Mouse (Mus musculus) midbrain, postnatal 0 days (tissue): ENCODE measurements around the gene Cfap97d2. TPM values are rescaled to one million over a fixed set of nuclear protein-coding genes. Genes with fewer than 3 reads are reported as not detected.

Experiments
- ATAC-seq: fragments of 200-750 bp; cut with Nextera tagmentation; 2 replicates; pipeline ENCODE4 v1.8.0; 2017; ENCODE audit warnings: moderate number of reproducible peaks, mild to moderate bottlenecking, moderate TSS enrichment, moderate library complexity; ENCODE audit not compliant: low FRiP score
- DNase-seq: peaks from one replicate; pipeline ENCODE4 v3.0.0-alpha.2; 2015; ENCODE audit warnings: low spot score
- H3K27ac ChIP-seq: fragments of 300-500 bp; sonication (generic); 2 replicates; pipeline ENCODE4 v1.5.1; 2014; ENCODE audit warnings: low read depth, mild to moderate bottlenecking, low read length, mixed read lengths
- H3K27me3 ChIP-seq: fragments of 300-500 bp; sonication (generic); 2 replicates; pipeline ENCODE4 v1.6.1; 2014; ENCODE audit warnings: low read length, control low read depth, mixed read lengths; ENCODE audit not compliant: insufficient read depth
- H3K36me3 ChIP-seq: fragments of 300-500 bp; sonication (generic); 2 replicates; pipeline ENCODE4 v1.6.1; 2014; ENCODE audit warnings: low read length, control low read depth, mixed read lengths; ENCODE audit not compliant: insufficient read depth
- H3K4me1 ChIP-seq: fragments of 300-500 bp; sonication (generic); 2 replicates; pipeline ENCODE4 v1.6.1; 2014; ENCODE audit warnings: mild to moderate bottlenecking, control low read depth, antibody characterized with exemption, low read length, mixed read lengths; ENCODE audit not compliant: insufficient read depth
- H3K4me2 ChIP-seq: fragments of 300-500 bp; sonication (generic); 2 replicates; pipeline ENCODE4 v1.6.1; 2014; ENCODE audit warnings: low read depth, mild to moderate bottlenecking, low read length, mixed read lengths; ENCODE audit not compliant: poor library complexity, severe bottlenecking
- H3K4me3 ChIP-seq: fragments of 300-500 bp; sonication (generic); 2 replicates; pipeline ENCODE4 v1.5.1; 2014; ENCODE audit warnings: low read depth, mild to moderate bottlenecking, low read length, moderate library complexity
- H3K9ac ChIP-seq: fragments of 300-500 bp; sonication (generic); replicated peaks from 2 replicates; pipeline ENCODE4 v1.6.1; 2014; ENCODE audit warnings: mild to moderate bottlenecking, low read length, moderate library complexity, mixed read lengths; ENCODE audit not compliant: poor library complexity, severe bottlenecking
- H3K9me3 ChIP-seq: fragments of 300-500 bp; sonication (generic); 2 replicates; pipeline ENCODE4 v1.6.1; 2016; ENCODE audit warnings: low read length, control low read depth
- CTCF ChIP-seq: IDR thresholded peaks from 2 replicates; pipeline ENCODE4 v1.5.1; 2016; ENCODE audit warnings: antibody characterized with exemption, mild to moderate bottlenecking
- WGBS: fragments of 180-500 bp; shearing (Covaris S2); extraction: QIAGEN DNeasy Blood & Tissue Kit; methylation state at CpG from one replicate; pipeline ENCODE4 v1.1.7; 2014; 5-methylcytosine and 5-hydroxymethylcytosine counted together
- polyA plus RNA-seq: library from polyadenylated mRNA; unstranded; fragments of >200 nt; fragmentation: Nextera tagmentation; extraction: Ambion mirVana; gene quantifications from 2 replicates; pipeline ENCODE4 v1.2.1, GENCODE M21; 2015
- total RNA-seq: library from RNA; depleted of rRNA; stranded (reverse); fragments of >200 nt; gene quantifications from 2 replicates; pipeline ENCODE4 v1.2.3, GENCODE M21; 2014

The Cfap97d2 gene
- total and polyA plus RNA-seq, 2 experiments from 2014 or later = 2.8 to 4.9 TPM

- Histone ChIP-seq H3K27me3 (no peaks in the 10 kb centered on the region), H3K4me3 (no peak overlapping the region), H3K36me3 (no peaks in the 10 kb centered on the region), H3K27ac (no peak overlapping the region), H3K4me2 (no peak overlapping the region), H3K9me3 (no peaks in the 10 kb centered on the region), H3K4me1 (peaks cover under 1% of the 10 kb centered on the region; the same call in 1 of the 2 replicates), H3K9ac (no peak overlapping the region)
- ATAC-seq (no peak), DNase-seq (no peak)
- TF ChIP-seq CTCF = peak; percentile 45
- 73% methylated on average over 4 of the region's 4 CpGs for WGBS
These were observed 37.8 kb upstream of the Cfap97d2 start for GRCm38 (mm10) chr8:13667917-13668316.

DNA sequence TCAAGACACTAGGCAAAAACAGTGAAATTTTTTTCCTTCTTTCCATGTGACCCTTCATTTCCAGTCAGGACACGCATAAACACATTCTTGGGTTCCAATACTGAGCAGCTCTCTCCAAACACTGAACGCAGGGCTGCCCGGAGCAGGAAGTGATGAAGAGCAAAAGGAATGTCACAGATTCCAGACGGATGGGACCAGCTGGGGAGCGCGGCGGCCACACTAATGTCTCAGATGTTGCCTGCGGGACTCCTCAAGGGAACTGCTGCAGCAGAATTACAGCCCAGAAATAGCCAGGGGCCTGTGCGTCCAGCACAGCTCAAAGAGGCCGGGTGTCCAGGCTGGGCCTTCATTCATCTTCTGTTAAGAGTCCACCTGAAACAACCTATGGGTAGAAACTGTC is 37.3 kb upstream of the Cfap97d2 start:
- no peak overlapping the region for H3K4me3 ChIP-seq
- H3K36me3 ChIP-seq = no peaks in the 10 kb centered on the region
- no peaks in the 10 kb centered on the region for H3K9me3 ChIP-seq
- no peak overlapping the region for H3K9ac ChIP-seq
- H3K27me3 ChIP-seq = no peaks in the 10 kb centered on the region
- DNase-seq = no peak
- H3K27ac ChIP-seq = no peak overlapping the region
- ATAC-seq = no peak
- H3K4me1 ChIP-seq = peaks cover 5% of the 10 kb centered on the region
- H3K4me2 ChIP-seq = no peak overlapping the region
- TF ChIP-seq CTCF = no peak
- 82% methylated on average over 10 of the region's 10 CpGs for WGBS

GRCm38 (mm10) chr8:13670011-13670471 is 35.6 kb upstream of the Cfap97d2 start:
- TF ChIP-seq CTCF = no peak
- Histone ChIP-seq H3K36me3 (no peaks in the 10 kb centered on the region), H3K4me3 (no peak overlapping the region), H3K27me3 (no peaks in the 10 kb centered on the region), H3K9ac (no peak overlapping the region), H3K4me1 (peaks cover 6% of the 10 kb centered on the region), H3K27ac (0 out of 2 replicates have a peak overlapping the region, but pooled peaks have one; percentile 12), H3K9me3 (no peaks in the 10 kb centered on the region), H3K4me2 (no peak overlapping the region)
- WGBS = 75% methylated on average over 17 of the region's 17 CpGs
- peak; percentile 60 for DNase-seq
- no peak for ATAC-seq

DNA sequence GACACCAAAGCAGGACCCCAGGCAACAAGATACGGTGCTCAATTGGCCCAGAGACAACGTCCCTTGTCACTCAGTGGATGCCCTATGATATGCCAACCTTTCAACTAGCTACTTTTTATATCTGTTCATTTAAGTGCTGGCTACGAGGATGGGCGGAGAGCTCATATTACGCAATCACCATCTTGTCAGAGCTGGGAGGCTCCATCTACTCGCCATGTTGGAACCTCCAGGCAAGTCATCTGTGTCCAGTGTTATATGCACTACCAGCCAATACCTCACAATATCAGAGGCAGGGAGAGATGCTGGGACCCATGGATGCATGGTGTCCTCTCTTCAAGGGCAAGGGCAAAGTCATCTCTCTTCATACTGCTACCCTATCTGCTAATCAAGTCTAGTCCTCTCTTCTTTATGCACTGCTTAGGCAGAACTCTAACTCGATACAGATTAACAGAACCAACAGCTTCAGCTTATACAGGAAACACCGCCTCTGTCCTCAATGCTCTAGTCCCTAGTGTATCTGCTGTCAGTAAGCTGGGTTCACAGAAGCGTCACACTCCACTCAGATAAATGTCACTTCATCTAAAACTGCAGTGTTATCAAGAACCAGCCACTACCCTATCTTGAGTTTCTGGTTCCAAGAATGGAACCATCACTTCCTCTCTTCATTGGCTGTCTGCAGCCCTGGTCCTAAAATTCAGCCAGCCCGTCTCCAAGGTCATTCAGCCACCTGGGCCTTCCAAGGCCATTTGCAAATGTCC is 34.3 kb upstream of the Cfap97d2 start:
- no peak for ATAC-seq
- Histone ChIP-seq H3K4me3 (no peak overlapping the region), H3K4me2 (no peak overlapping the region), H3K9me3 (no peaks in the 10 kb centered on the region), H3K27ac (no peak overlapping the region), H3K9ac (no peak overlapping the region), H3K27me3 (no peaks in the 10 kb centered on the region), H3K4me1 (peaks cover 8% of the 10 kb centered on the region), H3K36me3 (no peaks in the 10 kb centered on the region)
- WGBS = 91% methylated on average over 10 of the region's 10 CpGs
- no peak for DNase-seq
- TF ChIP-seq CTCF = no peak

DNA sequence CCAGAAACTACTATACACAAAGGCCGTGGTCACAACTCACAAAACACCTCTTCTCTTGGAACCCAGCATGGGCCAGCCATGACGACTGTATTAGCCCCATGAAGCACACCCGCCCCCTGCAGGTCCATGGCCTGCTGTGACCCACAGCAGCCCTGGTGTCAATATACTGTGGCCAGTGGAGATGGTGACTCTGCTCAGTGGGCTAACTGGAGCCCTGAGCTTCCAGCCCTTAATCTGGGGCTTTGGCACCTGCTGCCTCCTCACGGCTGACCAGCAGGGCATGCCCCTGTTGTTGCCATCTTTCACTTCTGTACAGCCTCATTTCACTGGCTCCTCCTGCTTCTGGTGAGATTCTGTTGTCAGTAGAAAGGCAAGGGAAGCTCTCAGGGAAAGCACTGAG is 32.5 kb upstream of the Cfap97d2 start:
- no peak for ATAC-seq
- H3K4me1 ChIP-seq = peaks cover 8% of the 10 kb centered on the region
- H3K27ac ChIP-seq = no peak overlapping the region
- no peak overlapping the region for H3K9ac ChIP-seq
- DNase-seq = no peak
- TF ChIP-seq CTCF = peak; percentile 11; the same call in 1 of the 2 replicates
- no peak overlapping the region for H3K4me3 ChIP-seq
- H3K27me3 ChIP-seq = no peaks in the 10 kb centered on the region
- H3K4me2 ChIP-seq = peak overlapping the region; percentile 64
- 60% methylated on average over 4 of the region's 4 CpGs for WGBS
- no peaks in the 10 kb centered on the region for H3K9me3 ChIP-seq
- H3K36me3 ChIP-seq = no peaks in the 10 kb centered on the region

- Histone ChIP-seq H3K9me3 (no peaks in the 10 kb centered on the region), H3K36me3 (no peaks in the 10 kb centered on the region), H3K4me2 (peak overlapping the region; percentile 64), H3K4me3 (peak overlapping the region; percentile 82), H3K27ac (peak overlapping the region; percentile 91; the same call in 1 of the 2 replicates), H3K27me3 (no peaks in the 10 kb centered on the region), H3K9ac (peak overlapping the region; percentile 86; the same call in 1 of the 2 replicates), H3K4me1 (peaks cover 8% of the 10 kb centered on the region)
- TF ChIP-seq CTCF = peak; percentile 41
- DNase-seq (peak; percentile 58), ATAC-seq (no peak)
- 60% methylated on average over 12 of the region's 12 CpGs for WGBS
These were observed 31.2 kb upstream of the Cfap97d2 start for GRCm38 (mm10) chr8:13674294-13675010.
